Mouse (Mus musculus) stomach, embryonic 16.5 days (tissue): ENCODE results near the gene Farp1. TPM values are rescaled to one million over a fixed set of nuclear protein-coding genes. Genes with fewer than 3 reads are reported as not detected.

Source experiments
- ATAC-seq: fragments of 200-750 bp; cut with Nextera tagmentation; 2 replicates; pipeline ENCODE4 v1.8.0; 2017; ENCODE audit warnings: moderate number of reproducible peaks, moderate TSS enrichment; ENCODE audit not compliant: insufficient read depth, low FRiP score
- H3K27ac ChIP-seq: fragments of 300-500 bp; sonication (generic); 2 replicates; pipeline ENCODE4 v1.5.1; 2014; ENCODE audit warnings: low read length
- H3K27me3 ChIP-seq: fragments of 300-500 bp; sonication (generic); 2 replicates; pipeline ENCODE4 v1.6.1; 2014; ENCODE audit warnings: low read length, control low read depth, mixed read lengths; ENCODE audit not compliant: control insufficient read depth, insufficient read depth
- H3K36me3 ChIP-seq: fragments of 300-500 bp; sonication (generic); 2 replicates; pipeline ENCODE4 v1.6.1; 2014; ENCODE audit warnings: low read length; ENCODE audit not compliant: control insufficient read depth, insufficient read depth
- H3K4me1 ChIP-seq: fragments of 300-500 bp; sonication (generic); 2 replicates; pipeline ENCODE4 v1.6.1; 2014; ENCODE audit warnings: low read length, control low read depth, mixed read lengths; ENCODE audit not compliant: control insufficient read depth, insufficient read depth
- H3K4me2 ChIP-seq: fragments of 300-500 bp; sonication (generic); 2 replicates; pipeline ENCODE4 v1.6.1; 2014; ENCODE audit warnings: low read depth, low read length, mixed read lengths
- H3K4me3 ChIP-seq: fragments of 300-500 bp; sonication (generic); replicated peaks from 2 replicates; pipeline ENCODE4 v1.5.1; 2014; ENCODE audit warnings: mild to moderate bottlenecking, low read length
- H3K9ac ChIP-seq: fragments of 300-500 bp; sonication (generic); 2 replicates; pipeline ENCODE4 v1.6.1; 2014; ENCODE audit warnings: low read length
- H3K9me3 ChIP-seq: fragments of 300-500 bp; sonication (generic); replicated peaks from 2 replicates; pipeline ENCODE4 v1.6.1; 2016; ENCODE audit warnings: low read length, control low read depth; ENCODE audit not compliant: control insufficient read depth
- WGBS: fragments of 180-500 bp; shearing (Covaris S2); extraction: QIAGEN DNeasy Blood & Tissue Kit; methylation state at CpG from one replicate; pipeline ENCODE4 v1.1.7; 2014; 5-methylcytosine and 5-hydroxymethylcytosine counted together
- polyA plus RNA-seq: library from polyadenylated mRNA; unstranded; fragments of >200 nt; fragmentation: Nextera tagmentation; extraction: Ambion mirVana; gene quantifications from 2 replicates; pipeline ENCODE4 v1.2.1, GENCODE M21; 2015

The Farp1 gene
- polyA plus RNA-seq, 1 experiment from 2014 or later = 15.2 TPM

DNA sequence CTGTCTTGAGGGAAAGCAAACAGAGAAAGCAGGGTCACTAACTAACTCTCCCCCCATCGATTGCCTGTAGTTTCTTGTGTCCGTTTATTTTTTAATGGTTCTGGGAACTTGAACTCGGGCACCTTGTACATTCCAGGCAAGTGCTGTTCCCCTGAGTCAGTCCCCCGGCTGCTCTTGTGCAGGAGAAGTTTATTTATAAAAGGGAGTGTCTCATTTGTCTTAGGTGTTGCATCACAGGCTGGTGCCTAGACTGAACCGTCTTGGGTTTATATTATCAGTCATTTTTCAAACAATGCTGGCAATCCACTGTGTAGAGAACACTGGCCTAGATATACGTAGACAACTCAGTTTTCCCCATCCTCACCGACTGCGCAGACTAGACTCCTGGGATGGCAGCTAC, 204.4 kb downstream of the Farp1 start:
- 29% methylated on average over 8 of the region's 8 CpGs for WGBS
- Histone ChIP-seq H3K4me2 (no peak overlapping the region), H3K4me1 (peaks cover 5% of the 10 kb centered on the region; the same call in 1 of the 2 replicates), H3K9ac (no peak overlapping the region), H3K4me3 (no peak overlapping the region), H3K27ac (no peak overlapping the region), H3K9me3 (no peaks in the 10 kb centered on the region), H3K27me3 (no peaks in the 10 kb centered on the region), H3K36me3 (peaks cover 5% of the 10 kb centered on the region; the same call in 1 of the 2 replicates)
- peak; percentile 81; the same call in 1 of the 2 replicates for ATAC-seq

DNA sequence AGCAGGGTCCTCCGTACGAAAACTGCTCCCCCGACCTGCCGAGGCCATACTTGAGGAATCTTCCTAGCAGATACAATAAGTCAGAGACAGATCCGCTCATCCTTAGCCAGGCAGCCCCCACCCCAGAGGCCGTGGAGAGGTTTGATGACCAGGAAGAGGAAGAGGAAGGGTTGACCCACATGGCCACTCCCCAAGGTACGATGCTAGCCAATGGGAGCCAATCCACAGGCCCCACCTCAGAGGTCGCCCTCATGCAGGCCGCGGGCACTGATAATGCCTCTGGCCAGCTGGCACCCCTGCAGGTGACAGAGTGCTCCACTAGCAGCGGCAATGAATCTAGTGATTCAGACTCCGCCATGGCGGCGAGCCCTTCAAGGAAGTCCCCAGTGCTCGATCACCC, 209.1 kb downstream of the Farp1 start:
- Histone ChIP-seq H3K36me3 (peaks cover 5% of the 10 kb centered on the region; the same call in 1 of the 2 replicates), H3K4me2 (no peak overlapping the region), H3K27me3 (no peaks in the 10 kb centered on the region), H3K27ac (no peak overlapping the region), H3K4me1 (peaks cover 12% of the 10 kb centered on the region; the same call in 1 of the 2 replicates), H3K4me3 (no peak overlapping the region), H3K9ac (no peak overlapping the region), H3K9me3 (no peaks in the 10 kb centered on the region)
- no peak for ATAC-seq
- 93% methylated on average over 15 of the region's 15 CpGs for WGBS

DNA sequence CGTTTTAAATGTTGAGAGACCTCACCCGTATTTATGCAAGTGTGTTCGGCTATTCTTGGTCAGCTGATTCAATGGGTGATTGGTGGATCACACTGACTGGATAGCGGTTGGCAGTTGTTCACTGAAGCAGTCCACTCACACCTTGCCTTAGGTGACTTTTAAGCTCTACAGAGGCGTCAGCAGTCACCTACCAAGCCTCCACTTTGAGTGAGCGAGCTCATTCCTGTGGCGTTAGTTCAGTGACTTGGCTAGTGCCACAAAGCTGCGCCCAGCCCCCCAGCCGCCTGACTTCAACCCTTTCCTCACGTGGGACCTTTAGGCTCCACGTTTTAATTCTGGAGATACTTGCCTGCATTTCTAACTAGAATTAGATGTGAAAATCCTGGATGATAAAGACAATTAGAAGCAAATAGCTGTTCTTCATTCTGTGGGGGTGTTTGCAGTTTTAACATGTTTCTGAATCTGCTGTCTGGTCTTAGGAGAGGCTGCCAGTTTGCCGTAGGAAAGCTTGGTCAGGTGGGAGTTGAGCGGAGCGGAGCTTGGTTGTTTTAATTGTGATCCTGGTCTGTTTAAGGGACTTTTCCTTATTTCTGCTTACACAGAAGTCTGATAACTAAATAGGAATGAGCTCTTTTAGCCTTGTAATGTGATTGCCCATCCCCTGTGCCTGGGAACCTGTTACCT, 211.2 kb downstream of the Farp1 start:
- no peak overlapping the region for H3K4me3 ChIP-seq
- WGBS = 77% methylated on average over 14 of the region's 14 CpGs
- no peak overlapping the region for H3K9ac ChIP-seq
- peaks cover 10% of the 10 kb centered on the region; the same call in 1 of the 2 replicates for H3K4me1 ChIP-seq
- H3K4me2 ChIP-seq = no peak overlapping the region
- no peak for ATAC-seq
- no peaks in the 10 kb centered on the region for H3K9me3 ChIP-seq
- H3K36me3 ChIP-seq = peaks cover 5% of the 10 kb centered on the region; the same call in 1 of the 2 replicates
- 0 out of 2 replicates have a peak overlapping the region, but pooled peaks have one; percentile 73 for H3K27ac ChIP-seq
- no peaks in the 10 kb centered on the region for H3K27me3 ChIP-seq

DNA sequence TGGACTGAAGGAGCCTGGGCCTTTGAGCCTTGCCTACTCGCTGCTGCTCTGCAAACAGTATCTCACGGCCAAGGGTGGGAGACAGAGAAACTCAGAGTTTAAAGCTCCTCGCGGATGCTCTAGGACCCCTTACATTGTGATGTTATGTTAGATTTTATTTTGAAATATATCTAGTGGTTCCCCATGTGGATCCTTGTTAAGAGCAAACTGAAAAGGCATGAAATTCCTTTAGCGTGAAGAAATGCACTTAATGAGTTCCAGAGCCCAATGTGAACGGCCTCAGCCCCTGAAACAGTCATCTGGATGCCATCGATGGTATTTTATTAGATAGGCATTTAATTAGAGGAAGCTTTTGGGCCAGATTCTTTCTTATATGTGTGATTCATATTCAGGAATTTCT, 212.3 kb downstream of the Farp1 start:
- no peaks in the 10 kb centered on the region for H3K9me3 ChIP-seq
- ATAC-seq = no peak
- peaks cover 10% of the 10 kb centered on the region; the same call in 1 of the 2 replicates for H3K4me1 ChIP-seq
- no peak overlapping the region for H3K9ac ChIP-seq
- H3K27me3 ChIP-seq = no peaks in the 10 kb centered on the region
- peak overlapping the region; percentile 73 for H3K27ac ChIP-seq
- H3K4me3 ChIP-seq = no peak overlapping the region
- H3K4me2 ChIP-seq = no peak overlapping the region
- 51% methylated on average over 7 of the region's 7 CpGs for WGBS
- H3K36me3 ChIP-seq = peaks cover 3% of the 10 kb centered on the region; the same call in 1 of the 2 replicates

DNA sequence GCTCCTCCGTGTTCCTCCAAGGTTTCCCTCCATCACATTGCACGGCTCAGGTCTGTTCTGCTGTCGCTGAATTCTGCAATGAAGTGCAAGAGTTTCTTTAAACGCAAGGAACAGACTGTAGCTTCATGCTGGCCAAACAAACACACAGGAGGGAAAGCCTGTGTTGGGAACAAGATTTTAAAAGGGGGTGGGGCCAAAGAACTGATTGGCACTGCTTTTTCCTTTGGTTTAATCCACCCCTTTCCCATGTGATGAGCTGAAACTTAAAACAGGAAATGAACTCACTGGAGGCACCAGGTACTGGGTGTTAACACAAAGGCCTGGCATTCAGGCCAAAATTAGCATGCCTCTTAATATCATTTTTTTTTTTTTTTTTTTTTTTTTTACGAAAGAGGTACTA, 213.3 kb downstream of the Farp1 start:
- no peaks in the 10 kb centered on the region for H3K9me3 ChIP-seq
- 82% methylated on average over 5 of the region's 5 CpGs for WGBS
- H3K9ac ChIP-seq = no peak overlapping the region
- H3K36me3 ChIP-seq = no peaks in the 10 kb centered on the region
- no peak for ATAC-seq
- no peak overlapping the region for H3K4me2 ChIP-seq
- H3K27me3 ChIP-seq = no peaks in the 10 kb centered on the region
- peaks cover 10% of the 10 kb centered on the region; the same call in 1 of the 2 replicates for H3K4me1 ChIP-seq
- H3K4me3 ChIP-seq = no peak overlapping the region
- 0 out of 2 replicates have a peak overlapping the region, but pooled peaks have one; percentile 54 for H3K27ac ChIP-seq

DNA sequence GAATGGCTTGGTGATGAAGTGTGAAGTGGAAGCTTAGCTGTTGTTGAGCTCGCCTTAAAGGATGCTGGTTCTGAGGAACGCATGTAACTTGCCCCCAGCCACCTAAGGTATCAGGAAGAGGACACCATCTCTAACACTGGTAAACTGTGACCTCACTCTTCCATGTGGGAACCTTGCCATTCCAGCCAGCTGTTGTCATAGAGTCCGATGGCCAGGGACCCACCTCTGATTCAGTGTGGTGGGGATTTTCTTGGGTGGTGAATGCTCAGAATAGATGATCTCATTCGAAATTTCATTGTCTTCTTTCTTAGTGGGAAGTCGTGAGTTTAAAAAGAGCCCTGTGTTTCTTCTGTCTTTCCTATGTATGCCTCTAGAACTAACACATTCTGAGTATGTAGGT, 216.1 kb downstream of the Farp1 start:
- Histone ChIP-seq H3K4me1 (peaks cover 8% of the 10 kb centered on the region; the same call in 1 of the 2 replicates), H3K4me2 (no peak overlapping the region), H3K27ac (no peak overlapping the region), H3K4me3 (no peak overlapping the region), H3K36me3 (no peaks in the 10 kb centered on the region; the same call in 1 of the 2 replicates), H3K9me3 (no peaks in the 10 kb centered on the region), H3K27me3 (no peaks in the 10 kb centered on the region), H3K9ac (no peak overlapping the region)
- no peak for ATAC-seq
- WGBS = 79% methylated on average over 5 of the region's 5 CpGs

DNA sequence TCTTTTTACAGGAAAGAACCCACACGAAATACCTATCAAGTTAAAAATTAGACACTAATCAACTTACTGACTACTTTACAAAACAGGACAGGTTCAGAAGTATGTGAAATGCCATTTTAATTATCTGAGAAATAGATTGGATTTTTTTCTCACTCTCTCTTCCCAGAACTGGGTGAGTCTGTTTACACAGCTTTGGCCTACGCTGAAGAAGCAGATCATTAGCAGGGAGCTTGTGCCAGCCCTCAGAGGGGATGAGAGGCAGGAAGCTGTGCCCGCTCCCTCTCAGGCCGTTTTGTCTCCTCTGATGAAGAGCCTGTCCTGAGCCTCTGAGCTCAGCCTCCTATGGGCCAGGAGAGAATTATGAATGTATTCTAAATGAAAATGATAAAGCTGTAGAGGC, 216.7 kb downstream of the Farp1 start:
- H3K4me1 ChIP-seq = peaks cover 2% of the 10 kb centered on the region; the same call in 1 of the 2 replicates
- no peak overlapping the region for H3K9ac ChIP-seq
- WGBS = 50% methylated on average over 4 of the region's 4 CpGs
- no peaks in the 10 kb centered on the region for H3K9me3 ChIP-seq
- no peaks in the 10 kb centered on the region for H3K27me3 ChIP-seq
- no peak overlapping the region for H3K4me2 ChIP-seq
- no peak overlapping the region for H3K4me3 ChIP-seq
- ATAC-seq = peak; percentile 23; the same call in 1 of the 2 replicates
- no peak overlapping the region for H3K27ac ChIP-seq
- no peaks in the 10 kb centered on the region; the same call in 1 of the 2 replicates for H3K36me3 ChIP-seq

DNA sequence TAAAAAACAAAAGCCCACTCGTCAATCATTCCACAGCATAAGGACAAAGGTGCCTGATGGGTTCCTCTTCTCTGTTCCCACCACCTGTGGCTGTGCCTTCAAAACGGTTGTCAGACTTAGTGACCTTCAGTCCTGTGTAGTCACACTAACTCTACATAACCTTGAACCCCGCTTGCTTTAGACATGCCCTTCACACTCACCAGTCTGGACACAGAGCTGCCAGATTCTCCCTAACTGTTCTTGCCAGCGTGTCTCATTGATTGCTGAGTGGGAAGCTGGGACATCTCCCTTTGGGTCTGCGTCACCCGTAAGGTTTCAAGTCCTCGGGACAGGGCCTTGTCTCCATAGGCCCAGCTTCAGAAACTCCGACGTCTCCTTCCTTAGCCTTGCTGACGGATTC, 217.5 kb downstream of the Farp1 start:
- Histone ChIP-seq H3K4me1 (no peaks in the 10 kb centered on the region), H3K9me3 (no peaks in the 10 kb centered on the region), H3K4me2 (no peak overlapping the region), H3K36me3 (no peaks in the 10 kb centered on the region; the same call in 1 of the 2 replicates), H3K27ac (no peak overlapping the region), H3K27me3 (no peaks in the 10 kb centered on the region), H3K9ac (no peak overlapping the region), H3K4me3 (no peak overlapping the region)
- no peak for ATAC-seq
- WGBS = 85% methylated on average over 10 of the region's 10 CpGs

DNA sequence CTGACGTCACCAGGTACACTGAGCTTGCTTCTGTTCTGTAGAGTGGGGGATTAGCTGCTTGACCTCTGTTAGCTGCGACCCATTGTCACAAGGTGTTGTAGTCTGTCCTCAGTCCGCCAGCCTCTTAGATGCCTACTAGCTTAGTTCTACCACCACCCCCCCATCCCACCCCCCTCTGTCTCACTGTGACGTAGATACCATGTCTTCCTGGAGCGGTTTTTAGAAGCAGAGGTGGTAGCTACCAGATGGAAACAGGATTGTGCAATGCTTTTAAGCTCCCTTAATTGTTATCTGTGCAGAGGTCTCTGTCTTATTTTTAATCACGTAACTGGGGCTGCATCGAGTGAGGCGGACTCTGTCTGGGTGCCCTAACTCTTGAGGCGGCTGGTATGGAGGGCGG, 219.9 kb downstream of the Farp1 start:
- no peaks in the 10 kb centered on the region for H3K9me3 ChIP-seq
- H3K27ac ChIP-seq = no peak overlapping the region
- no peaks in the 10 kb centered on the region for H3K27me3 ChIP-seq
- H3K4me1 ChIP-seq = no peaks in the 10 kb centered on the region
- no peak overlapping the region for H3K4me2 ChIP-seq
- ATAC-seq = no peak
- no peak overlapping the region for H3K4me3 ChIP-seq
- WGBS = 88% methylated on average over 10 of the region's 10 CpGs
- no peaks in the 10 kb centered on the region; the same call in 1 of the 2 replicates for H3K36me3 ChIP-seq
- no peak overlapping the region for H3K9ac ChIP-seq
